Mouse (Mus musculus) cortical plate, adult 2 months (tissue): ENCODE data around the gene Rassf3.

Experiments
- CTCF ChIP-seq: fragments of 200-500 bp; IDR thresholded peaks from 2 replicates; pipeline ENCODE4 v1.5.1; 2011; ENCODE audit warnings: mild to moderate bottlenecking, control low read depth, low read length; ENCODE audit not compliant: insufficient read depth; ENCODE audit errors: extremely low read depth
- POLR2A ChIP-seq: fragments of 200-500 bp; IDR thresholded peaks from 2 replicates; pipeline ENCODE4 v1.6.1; 2011; ENCODE audit warnings: mild to moderate bottlenecking, low read length, control low read depth; ENCODE audit not compliant: insufficient read depth; ENCODE audit errors: extremely low read depth

GRCm38 (mm10) chr10:121445808-121446207, 30.3 kb downstream of the Rassf3 start:
- TF ChIP-seq CTCF (no peak), POLR2A (no peak)
